Mouse (Mus musculus): ENCODE results near the gene 6430628N08Rik.

The 6430628N08Rik gene

GRCm38 (mm10) chr4:115886875-115887274 lies 3.6 kb upstream of the 6430628N08Rik start:
- DNase-seq (ENCODE audit: low spot score in 2 of 2), result no peak

- DNase-seq (ENCODE audit: low spot score in 2 of 2), result no peak
Observed at GRCm38 (mm10) chr4:115890066-115890465, 399 bp upstream of the 6430628N08Rik start.

- DNase-seq (ENCODE audit: low spot score in 2 of 2), result no peak
Observed at GRCm38 (mm10) chr4:115894281-115894680, 3.8 kb downstream of the 6430628N08Rik start.

DNA sequence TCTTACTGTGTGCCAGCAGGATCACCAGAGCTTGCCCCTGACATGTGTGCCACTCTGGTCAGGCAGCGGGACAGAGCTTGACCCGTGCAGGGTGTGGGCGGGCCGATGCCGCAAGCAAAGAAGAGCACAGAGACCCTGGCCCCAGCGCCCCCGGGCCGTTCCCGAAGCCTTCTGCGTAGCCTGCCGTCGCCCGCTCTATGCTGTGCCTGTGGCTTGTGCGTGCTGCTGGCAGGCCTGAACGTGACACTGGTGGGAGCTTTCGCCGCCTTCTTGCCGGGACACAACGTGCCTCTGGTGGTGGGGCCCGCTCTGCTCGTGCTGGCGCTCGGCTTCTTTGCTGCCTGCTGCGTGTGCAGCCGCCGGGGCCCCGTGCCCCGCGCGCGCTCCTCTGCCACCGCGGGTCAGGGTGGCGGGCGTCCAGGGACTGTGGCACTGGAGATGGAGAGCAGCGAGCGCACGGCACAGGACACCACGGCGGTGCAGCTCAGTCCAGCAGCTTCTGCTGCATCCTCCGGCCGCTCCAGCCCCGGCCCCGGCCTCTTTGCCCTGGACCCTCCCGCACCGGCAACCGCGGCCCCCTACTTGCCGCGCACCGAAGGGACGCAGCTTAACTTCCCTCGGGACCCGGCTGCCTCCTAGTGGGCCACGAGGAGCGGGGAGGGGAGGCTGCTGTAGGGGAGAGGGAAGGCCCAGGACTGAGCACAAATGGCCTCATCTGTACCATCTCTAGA lies 7.6 kb downstream of the 6430628N08Rik start:
- no peak for DNase-seq (ENCODE audit: low spot score in 2 of 2)

GRCm38 (mm10) chr4:115902816-115903215 lies 12.4 kb downstream of the 6430628N08Rik start:
- peak; percentile 77 to 90 for DNase-seq (ENCODE audit: low spot score in 2 of 2)

DNA sequence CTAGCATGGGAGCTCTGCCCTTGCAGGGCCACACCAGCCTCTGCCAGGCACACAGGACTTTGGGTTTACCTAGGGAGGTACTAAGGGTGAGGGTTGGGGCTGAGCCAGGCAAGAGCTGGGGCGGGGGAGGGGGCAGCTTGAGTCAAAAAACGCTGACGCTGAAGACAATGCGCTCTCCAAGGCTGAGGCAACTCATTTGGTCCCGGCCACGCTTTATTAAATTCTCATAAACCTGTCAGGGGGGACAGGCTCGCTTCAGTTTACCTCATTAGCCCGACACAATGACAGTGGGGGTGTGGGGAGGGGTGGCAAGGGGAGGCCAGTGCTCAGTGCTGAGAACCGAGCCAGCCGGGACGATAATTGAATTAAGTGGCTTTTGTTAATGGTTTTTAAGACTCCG lies 13.9 kb downstream of the 6430628N08Rik start:
- no peak for DNase-seq (ENCODE audit: low spot score in 2 of 2)

DNA sequence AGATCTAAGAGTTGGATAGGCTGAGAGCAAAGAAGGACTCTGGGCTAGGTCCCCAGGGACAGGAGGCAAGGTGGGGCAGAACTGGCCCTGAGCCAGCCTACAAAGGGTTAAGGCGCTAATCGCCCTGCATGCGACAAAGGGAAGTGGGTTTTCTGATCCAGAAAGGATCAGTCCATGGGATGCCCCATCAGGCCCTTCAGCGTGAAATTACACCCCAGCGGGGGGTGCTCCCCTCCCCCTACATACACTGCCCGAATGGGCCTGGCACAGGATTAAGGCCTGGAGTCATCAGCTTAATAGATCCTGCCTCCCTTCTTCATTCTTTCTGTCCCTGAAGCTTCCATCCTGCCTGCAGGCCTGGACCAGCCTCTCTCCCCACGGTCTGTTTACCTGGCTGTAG lies 15.2 kb downstream of the 6430628N08Rik start:
- DNase-seq (ENCODE audit: low spot score in 2 of 2), result no peak

DNA sequence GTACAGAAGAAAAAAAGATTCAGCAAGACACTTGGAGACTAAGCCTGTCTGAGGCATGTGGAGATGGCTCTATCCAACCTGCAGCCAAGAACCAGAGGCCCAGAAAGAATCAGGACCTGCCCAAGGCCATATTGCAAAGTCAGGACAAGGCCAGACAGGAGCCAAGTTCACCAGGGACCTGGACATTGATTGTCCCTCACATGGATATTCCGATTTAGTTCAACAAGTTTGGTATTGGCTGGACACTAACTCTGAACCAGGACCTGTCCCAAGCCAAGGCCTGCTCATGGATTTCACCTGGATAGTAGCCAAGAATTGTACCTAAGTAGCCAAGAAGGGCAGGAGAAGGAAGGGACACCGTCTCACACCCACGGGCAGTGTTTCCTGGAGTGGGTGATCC lies 16.3 kb downstream of the 6430628N08Rik start:
- no peak for DNase-seq (ENCODE audit: low spot score in 2 of 2)

- DNase-seq (ENCODE audit: low spot score in 2 of 2), result no peak
Observed at GRCm38 (mm10) chr4:115907994-115908393, 17.5 kb downstream of the 6430628N08Rik start.

- DNase-seq (ENCODE audit: low spot score in 2 of 2), result peak in 1 of 2 experiments; percentile 27
Observed at GRCm38 (mm10) chr4:115908641-115909040, 18.2 kb downstream of the 6430628N08Rik start.

DNA sequence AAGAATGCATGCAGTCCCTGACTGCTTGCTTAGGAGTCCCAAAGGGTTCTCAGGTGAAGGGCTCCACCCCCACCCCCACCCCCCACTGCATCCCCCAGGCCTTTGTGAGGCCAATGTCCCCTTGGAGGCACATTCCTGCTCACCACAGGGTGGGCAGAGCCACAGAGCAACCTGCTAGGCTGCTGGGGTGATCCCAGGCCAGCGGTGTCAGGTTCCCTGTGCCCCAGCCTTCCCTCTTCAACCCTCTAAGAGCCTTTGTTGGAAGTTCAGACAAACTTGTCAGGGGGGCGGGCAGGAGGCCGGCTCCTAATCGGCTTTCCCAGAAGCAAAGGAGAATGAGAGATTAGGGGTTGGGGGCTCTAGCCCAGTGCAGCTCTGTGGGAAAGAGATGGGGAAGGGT lies 21.1 kb downstream of the 6430628N08Rik start:
- DNase-seq (ENCODE audit: low spot score in 2 of 2), result no peak

GRCm38 (mm10) chr4:115919911-115920310 lies 29.4 kb downstream of the 6430628N08Rik start:
- no peak for DNase-seq (ENCODE audit: low spot score in 2 of 2)

GRCm38 (mm10) chr4:115922688-115923087 lies 32.2 kb downstream of the 6430628N08Rik start:
- no peak for DNase-seq (ENCODE audit: low spot score in 2 of 2)

DNA sequence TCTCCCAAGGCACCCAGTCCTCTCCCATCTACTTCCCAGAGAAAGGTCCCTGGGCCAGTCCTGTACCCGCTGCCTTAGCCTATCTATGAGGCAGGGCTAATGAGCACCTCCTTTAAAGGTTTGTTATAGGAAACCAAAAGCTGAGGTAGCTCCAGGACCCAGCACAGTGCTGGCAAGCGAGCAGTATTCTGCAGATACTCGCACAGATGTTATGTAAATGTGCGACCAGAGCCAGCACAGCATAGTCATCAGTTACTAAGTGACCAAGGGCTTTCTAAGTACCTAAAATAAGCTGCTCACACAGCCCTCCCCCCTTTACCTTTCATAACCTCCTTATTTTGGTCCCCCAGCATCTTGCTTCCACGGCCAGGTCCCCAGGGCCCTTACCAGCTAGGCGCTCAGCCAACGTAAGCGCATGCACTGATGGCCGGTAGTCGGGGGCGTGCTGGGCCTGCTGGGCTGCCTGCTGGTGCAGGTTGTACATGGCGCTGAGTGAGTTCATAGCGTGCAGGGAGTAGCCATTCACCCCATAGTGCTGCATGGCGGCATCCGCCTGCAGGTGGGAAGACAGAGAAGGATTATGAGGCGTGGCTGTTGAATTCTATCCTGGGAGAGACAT lies 32.9 kb downstream of the 6430628N08Rik start:
- no peak for DNase-seq (ENCODE audit: low spot score in 2 of 2)

GRCm38 (mm10) chr4:115927637-115928036 lies 37.2 kb downstream of the 6430628N08Rik start:
- no peak for DNase-seq (ENCODE audit: low spot score in 2 of 2)

- DNase-seq (ENCODE audit: low spot score in 2 of 2), result no peak
Observed at GRCm38 (mm10) chr4:115931556-115932088, 41.2 kb downstream of the 6430628N08Rik start.

DNA sequence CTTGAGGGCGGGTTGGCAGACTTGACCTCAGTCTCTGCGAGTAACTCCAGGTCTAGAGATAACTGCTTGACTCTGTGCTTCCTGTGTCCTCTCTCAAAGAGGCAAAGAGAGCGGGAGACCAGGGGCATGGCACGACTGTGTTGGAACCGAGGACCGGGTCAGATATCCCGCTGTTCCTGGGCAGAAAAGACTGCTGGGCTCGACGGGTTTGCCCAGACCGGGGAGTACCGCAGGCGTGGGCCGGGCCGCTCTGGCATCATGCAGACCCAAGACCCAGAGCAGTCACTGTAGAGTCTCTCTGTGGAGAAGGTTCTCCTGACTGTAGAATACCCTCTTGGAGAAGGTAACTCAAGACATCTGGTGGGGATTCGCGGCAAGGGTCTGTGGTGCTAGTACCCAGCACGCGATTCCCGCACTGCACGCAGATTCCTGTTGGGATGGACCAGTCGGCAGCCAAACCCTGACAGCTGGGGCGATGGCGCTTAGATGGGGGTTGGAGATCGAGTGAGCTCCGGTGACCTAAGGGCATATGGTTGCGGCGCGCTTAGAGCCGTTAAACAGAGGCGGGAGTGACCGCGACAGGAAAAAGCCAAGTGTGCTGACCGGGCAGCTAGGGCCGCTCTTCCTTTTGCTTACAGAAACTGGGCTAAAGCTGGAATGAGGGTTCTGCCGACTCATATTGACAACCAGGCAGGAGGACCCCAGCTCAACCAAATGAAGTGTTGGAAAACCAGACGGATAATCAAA lies 45.5 kb downstream of the 6430628N08Rik start:
- DNase-seq (ENCODE audit: low spot score in 2 of 2), result no peak

DNA sequence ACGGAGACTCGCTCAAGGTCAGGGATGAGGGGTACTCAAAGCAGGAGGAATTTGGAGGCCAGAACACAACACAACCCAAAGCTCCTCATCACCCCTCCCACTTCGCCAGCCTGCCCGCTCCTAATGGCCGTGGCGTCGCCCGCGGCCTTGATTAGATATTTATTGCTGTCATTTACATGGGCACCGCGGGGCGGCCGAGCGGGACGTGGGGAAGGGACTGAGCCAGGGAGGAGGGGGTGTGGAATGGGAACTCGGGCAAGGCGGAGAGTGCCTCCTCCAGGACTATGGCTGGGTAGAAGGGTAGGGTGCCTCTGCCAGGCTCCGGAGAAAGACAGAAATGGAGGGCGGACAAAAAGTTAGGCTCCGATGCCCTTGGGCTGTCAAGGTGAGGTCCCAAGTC lies 46.2 kb downstream of the 6430628N08Rik start:
- no peak for DNase-seq (ENCODE audit: low spot score in 2 of 2)

GRCm38 (mm10) chr4:115937061-115937976 lies 46.9 kb downstream of the 6430628N08Rik start:
- no peak for DNase-seq (ENCODE audit: low spot score in 2 of 2)

DNA sequence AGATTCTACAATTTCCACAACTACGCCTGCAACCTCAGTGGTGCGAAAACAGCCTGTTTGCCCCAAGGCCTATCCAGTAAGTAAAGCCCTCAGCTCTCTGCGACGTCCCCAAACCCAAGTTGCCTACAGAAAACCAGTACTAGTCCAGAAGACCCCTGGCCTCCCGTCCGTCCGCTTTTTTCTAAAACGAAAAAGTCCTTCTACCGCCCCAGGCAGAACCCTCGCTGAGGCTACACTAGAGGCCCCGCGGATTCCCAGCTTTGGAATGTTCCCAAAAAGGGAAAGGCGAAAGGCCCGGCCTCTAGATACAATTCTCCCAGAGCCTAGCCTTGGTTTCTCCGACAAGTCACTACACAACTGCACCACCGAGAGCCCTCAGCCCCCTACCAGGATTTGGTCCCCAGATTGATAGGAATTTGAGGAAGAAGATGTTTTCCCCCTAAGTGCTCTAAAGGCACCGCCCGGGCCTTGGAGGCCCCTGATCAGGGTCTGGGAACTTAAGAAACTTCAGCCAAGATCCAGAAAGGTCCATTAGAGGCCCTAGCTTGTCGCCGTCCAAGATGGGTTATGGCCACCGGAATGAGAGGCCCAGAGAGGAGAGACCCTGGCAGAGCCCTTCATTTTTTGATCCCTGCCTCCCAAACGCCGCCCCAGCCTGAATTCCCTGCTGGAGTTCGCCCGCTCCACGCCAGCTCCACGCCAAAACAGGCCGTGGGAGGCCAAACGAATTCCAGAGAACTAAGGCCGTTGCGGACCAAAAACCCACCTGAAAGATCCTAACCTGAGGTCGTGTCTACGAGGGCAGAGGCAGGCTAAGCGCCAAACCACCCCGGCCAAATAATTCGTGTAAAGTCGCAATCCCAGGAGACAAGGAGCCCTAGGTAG lies 48.1 kb downstream of the 6430628N08Rik start:
- DNase-seq (ENCODE audit: low spot score in 2 of 2), result peak; percentile 43 to 71

Data from frontal cortex, postnatal 36 days (tissue).